Mouse (Mus musculus) thymus, postnatal 4 days (tissue): Measurements from ENCODE around the gene Rnf38.

Source experiments
- DNase-seq: peaks from one replicate; pipeline ENCODE4 v3.0.0; 2021

Rnf38 gene

GRCm38 (mm10) chr4:44115046-44115445 is 118.5 kb downstream of the Rnf38 start:
- DNase-seq, result no peak

- DNase-seq, result peak; percentile 60
These were observed 120.0 kb downstream of the Rnf38 start for GRCm38 (mm10) chr4:44113393-44114138.

GRCm38 (mm10) chr4:44112741-44113140 is 120.8 kb downstream of the Rnf38 start:
- peak; percentile 45 for DNase-seq

- DNase-seq, result peak; percentile 20
These were observed 122.8 kb downstream of the Rnf38 start for GRCm38 (mm10) chr4:44110771-44111170.

- no peak for DNase-seq
These were observed 125.3 kb downstream of the Rnf38 start for GRCm38 (mm10) chr4:44108297-44108696.

- DNase-seq, result peak; percentile 45
These were observed 126.2 kb downstream of the Rnf38 start for GRCm38 (mm10) chr4:44107339-44107738.

GRCm38 (mm10) chr4:44106297-44106821 is 127.2 kb downstream of the Rnf38 start:
- peak; percentile 63 for DNase-seq

- no peak for DNase-seq
These were observed 129.2 kb downstream of the Rnf38 start for GRCm38 (mm10) chr4:44104195-44104917.

- peak; percentile 74 for DNase-seq
These were observed 130.0 kb downstream of the Rnf38 start for GRCm38 (mm10) chr4:44103620-44104019.

GRCm38 (mm10) chr4:44097576-44098335 is 135.8 kb downstream of the Rnf38 start:
- DNase-seq, result no peak

- no peak for DNase-seq
These were observed 139.1 kb downstream of the Rnf38 start for GRCm38 (mm10) chr4:44094475-44094874.

GRCm38 (mm10) chr4:44092359-44092758 is 141.2 kb downstream of the Rnf38 start:
- DNase-seq, result no peak

GRCm38 (mm10) chr4:44085566-44085965 is 148.0 kb downstream of the Rnf38 start:
- DNase-seq, result no peak

GRCm38 (mm10) chr4:44084602-44085325 is 148.8 kb downstream of the Rnf38 start:
- DNase-seq, result no peak

- DNase-seq, result no peak
These were observed 149.6 kb downstream of the Rnf38 start, which contains the start of gene Gne for GRCm38 (mm10) chr4:44083945-44084344. TSS of gene Gne (minus strand) at chr4:44084177.

- DNase-seq, result no peak
These were observed 155.1 kb downstream of the Rnf38 start for GRCm38 (mm10) chr4:44078358-44078933.
